Mouse (Mus musculus) midbrain, postnatal 0 days (tissue): Measurements from ENCODE around the gene Vmn1r1. TPM values are rescaled to one million over a fixed set of nuclear protein-coding genes. Genes with fewer than 3 reads are reported as not detected.

Experiments used
- ATAC-seq: fragments of 200-750 bp; cut with Nextera tagmentation; 2 replicates; pipeline ENCODE4 v1.8.0; 2017; ENCODE audit warnings: moderate number of reproducible peaks, mild to moderate bottlenecking, moderate TSS enrichment, moderate library complexity; ENCODE audit not compliant: low FRiP score
- DNase-seq: peaks from one replicate; pipeline ENCODE4 v3.0.0-alpha.2; 2015; ENCODE audit warnings: low spot score
- H3K27ac ChIP-seq: fragments of 300-500 bp; sonication (generic); 2 replicates; pipeline ENCODE4 v1.5.1; 2014; ENCODE audit warnings: low read depth, mild to moderate bottlenecking, low read length, mixed read lengths
- H3K27me3 ChIP-seq: fragments of 300-500 bp; sonication (generic); 2 replicates; pipeline ENCODE4 v1.6.1; 2014; ENCODE audit warnings: low read length, control low read depth, mixed read lengths; ENCODE audit not compliant: insufficient read depth
- H3K36me3 ChIP-seq: fragments of 300-500 bp; sonication (generic); 2 replicates; pipeline ENCODE4 v1.6.1; 2014; ENCODE audit warnings: low read length, control low read depth, mixed read lengths; ENCODE audit not compliant: insufficient read depth
- H3K4me1 ChIP-seq: fragments of 300-500 bp; sonication (generic); 2 replicates; pipeline ENCODE4 v1.6.1; 2014; ENCODE audit warnings: mild to moderate bottlenecking, control low read depth, antibody characterized with exemption, low read length, mixed read lengths; ENCODE audit not compliant: insufficient read depth
- H3K4me2 ChIP-seq: fragments of 300-500 bp; sonication (generic); 2 replicates; pipeline ENCODE4 v1.6.1; 2014; ENCODE audit warnings: low read depth, mild to moderate bottlenecking, low read length, mixed read lengths; ENCODE audit not compliant: poor library complexity, severe bottlenecking
- H3K4me3 ChIP-seq: fragments of 300-500 bp; sonication (generic); 2 replicates; pipeline ENCODE4 v1.5.1; 2014; ENCODE audit warnings: low read depth, mild to moderate bottlenecking, low read length, moderate library complexity
- H3K9ac ChIP-seq: fragments of 300-500 bp; sonication (generic); replicated peaks from 2 replicates; pipeline ENCODE4 v1.6.1; 2014; ENCODE audit warnings: mild to moderate bottlenecking, low read length, moderate library complexity, mixed read lengths; ENCODE audit not compliant: poor library complexity, severe bottlenecking
- H3K9me3 ChIP-seq: fragments of 300-500 bp; sonication (generic); 2 replicates; pipeline ENCODE4 v1.6.1; 2016; ENCODE audit warnings: low read length, control low read depth
- CTCF ChIP-seq: IDR thresholded peaks from 2 replicates; pipeline ENCODE4 v1.5.1; 2016; ENCODE audit warnings: antibody characterized with exemption, mild to moderate bottlenecking
- WGBS: fragments of 180-500 bp; shearing (Covaris S2); extraction: QIAGEN DNeasy Blood & Tissue Kit; methylation state at CpG from one replicate; pipeline ENCODE4 v1.1.7; 2014; 5-methylcytosine and 5-hydroxymethylcytosine counted together
- polyA plus RNA-seq: library from polyadenylated mRNA; unstranded; fragments of >200 nt; fragmentation: Nextera tagmentation; extraction: Ambion mirVana; gene quantifications from 2 replicates; pipeline ENCODE4 v1.2.1, GENCODE M21; 2015
- total RNA-seq: library from RNA; depleted of rRNA; stranded (reverse); fragments of >200 nt; gene quantifications from 2 replicates; pipeline ENCODE4 v1.2.3, GENCODE M21; 2014

Gene Vmn1r1
- total and polyA plus RNA-seq, 2 experiments from 2014 or later = not detected

DNA sequence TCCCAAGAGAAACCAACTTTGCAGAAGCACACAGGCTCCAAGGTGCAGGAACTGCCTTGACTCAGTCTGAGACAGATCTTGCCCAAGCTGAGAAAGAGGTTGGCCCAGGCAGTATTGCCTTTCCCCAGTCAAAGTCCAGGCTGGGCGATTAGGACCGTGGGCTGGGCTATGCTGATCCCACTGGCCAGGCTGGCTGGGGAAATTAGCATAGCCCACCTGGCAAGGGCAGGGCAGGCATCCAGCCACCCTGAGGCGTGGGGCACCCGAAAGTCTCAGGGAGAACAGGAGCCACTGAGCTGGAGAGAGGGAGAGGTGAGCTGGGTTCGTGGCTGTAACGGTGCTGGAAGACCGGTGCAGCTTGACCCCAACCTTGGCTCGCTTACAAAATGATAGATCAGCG lies 24.3 kb downstream of the Vmn1r1 start:
- Histone ChIP-seq H3K4me3 (no peak overlapping the region), H3K27me3 (no peaks in the 10 kb centered on the region; the same call in 1 of the 2 replicates), H3K9ac (no peak overlapping the region), H3K9me3 (no peaks in the 10 kb centered on the region), H3K36me3 (no peaks in the 10 kb centered on the region), H3K4me1 (no peaks in the 10 kb centered on the region), H3K27ac (no peak overlapping the region), H3K4me2 (no peak overlapping the region)
- DNase-seq = no peak
- ATAC-seq = no peak
- TF ChIP-seq CTCF = no peak
- WGBS = 38% methylated on average over 9 of the region's 9 CpGs

DNA sequence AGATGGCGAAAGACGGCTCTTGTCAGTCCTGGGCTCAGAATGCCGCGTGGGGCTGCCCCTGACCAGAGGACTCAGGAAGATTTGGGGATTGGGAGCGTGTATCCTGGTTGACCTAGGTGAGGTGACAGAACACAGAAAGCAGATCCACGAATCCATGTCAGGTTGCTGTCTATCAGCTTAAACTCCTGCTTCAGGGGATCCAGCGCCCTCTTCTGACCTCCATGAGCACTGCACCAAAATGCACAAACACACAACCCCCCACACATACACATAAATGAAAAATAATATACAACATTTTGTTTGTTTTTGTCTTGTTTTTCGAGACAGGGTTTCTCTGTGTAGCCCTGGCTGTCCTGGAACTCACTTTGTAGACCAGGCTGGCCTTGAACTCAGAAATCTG lies 26.1 kb downstream of the Vmn1r1 start:
- 76% methylated on average over 8 of the region's 8 CpGs for WGBS
- TF ChIP-seq CTCF = peak; percentile 33
- ATAC-seq = no peak

DNA sequence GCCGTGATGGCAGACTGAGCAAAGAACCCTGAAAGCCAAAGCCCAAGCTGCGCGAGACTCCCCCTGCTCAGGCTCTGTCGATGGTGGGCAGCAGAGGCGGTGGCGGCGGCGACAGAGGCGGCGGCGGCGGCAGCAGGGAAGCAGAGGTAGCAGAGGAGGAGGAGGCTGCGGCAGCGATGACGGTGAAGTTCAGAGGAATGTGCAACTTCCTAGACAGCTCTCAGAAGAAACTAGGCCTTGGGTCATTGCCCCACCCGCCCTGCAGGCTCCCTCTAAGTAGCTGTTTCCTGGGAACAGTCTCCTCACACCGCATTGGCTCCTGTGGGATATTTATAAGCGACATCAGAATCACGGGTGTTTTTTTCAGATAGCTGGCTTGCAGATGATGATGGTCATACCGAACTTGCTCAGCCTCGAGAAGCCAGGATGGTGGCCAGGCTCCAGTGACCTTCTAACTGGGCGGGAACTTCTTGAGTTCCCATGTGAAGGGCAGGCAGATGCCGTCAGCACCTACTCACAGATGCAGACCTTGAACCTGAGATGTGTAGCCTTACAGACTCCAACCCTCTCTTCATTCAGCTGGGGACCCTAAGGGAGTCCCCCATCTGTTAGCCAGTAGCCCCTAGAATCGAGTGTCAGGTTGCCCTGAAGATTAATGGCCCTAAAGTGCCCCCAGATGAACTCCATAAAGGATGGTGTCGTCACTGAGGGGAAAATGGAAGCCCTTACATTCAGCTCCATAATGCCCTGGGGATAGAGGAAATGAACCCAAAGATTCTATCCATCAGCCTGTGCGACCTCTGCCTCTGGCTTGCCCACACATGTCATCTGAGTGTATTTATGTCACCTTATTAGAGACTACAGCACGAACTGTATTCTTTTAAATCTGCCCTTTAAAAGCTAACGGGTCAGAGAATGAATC lies 26.8 kb downstream of the Vmn1r1 start:
- H3K4me1 ChIP-seq = no peaks in the 10 kb centered on the region
- H3K4me2 ChIP-seq = no peak overlapping the region
- WGBS = 65% methylated on average over 28 of the region's 28 CpGs
- DNase-seq = no peak
- no peak overlapping the region for H3K9ac ChIP-seq
- H3K4me3 ChIP-seq = no peak overlapping the region
- H3K36me3 ChIP-seq = peaks cover under 1% of the 10 kb centered on the region; the same call in 1 of the 2 replicates
- ATAC-seq = no peak
- no peak overlapping the region for H3K27ac ChIP-seq
- TF ChIP-seq CTCF = no peak
- H3K9me3 ChIP-seq = no peaks in the 10 kb centered on the region
- H3K27me3 ChIP-seq = no peaks in the 10 kb centered on the region; the same call in 1 of the 2 replicates

More for the DNA sequence above, 26.1 kb downstream of the Vmn1r1 start:
- H3K27me3 ChIP-seq = no peaks in the 10 kb centered on the region; the same call in 1 of the 2 replicates
- no peak overlapping the region for H3K27ac ChIP-seq
- no peak overlapping the region for H3K4me3 ChIP-seq
- H3K4me2 ChIP-seq = no peak overlapping the region
- no peaks in the 10 kb centered on the region for H3K9me3 ChIP-seq
- no peaks in the 10 kb centered on the region for H3K4me1 ChIP-seq
- H3K9ac ChIP-seq = no peak overlapping the region
- H3K36me3 ChIP-seq = no peaks in the 10 kb centered on the region
- DNase-seq = no peak

DNA sequence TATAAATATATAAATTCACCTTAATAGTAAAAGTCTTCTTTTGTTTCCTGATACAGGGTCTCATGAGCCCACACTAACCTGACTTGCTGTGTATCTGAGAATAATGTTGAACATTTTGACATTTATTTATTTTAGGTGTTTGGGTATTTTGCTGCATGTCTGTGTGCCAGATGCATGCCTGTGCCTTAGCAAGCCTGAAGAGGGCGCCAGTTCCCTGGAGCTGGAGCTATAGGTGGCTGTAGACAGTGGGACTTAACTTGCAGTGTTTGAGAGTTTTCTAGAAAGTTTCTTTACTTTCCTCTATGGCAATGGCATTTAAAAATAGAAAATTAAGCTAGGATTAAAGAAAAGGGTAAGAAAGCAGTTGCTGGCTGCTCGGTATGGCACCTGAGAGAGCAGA lies 33.5 kb downstream of the Vmn1r1 start:
- peak; percentile 76 for TF ChIP-seq CTCF
- Histone ChIP-seq H3K27ac (no peak overlapping the region), H3K36me3 (peaks cover 6% of the 10 kb centered on the region), H3K27me3 (no peaks in the 10 kb centered on the region), H3K4me3 (no peak overlapping the region), H3K9me3 (no peaks in the 10 kb centered on the region), H3K9ac (no peak overlapping the region), H3K4me2 (no peak overlapping the region), H3K4me1 (peaks cover 3% of the 10 kb centered on the region; the same call in 1 of the 2 replicates)
- WGBS = 44% methylated on average over 2 of the region's 2 CpGs
- DNase-seq = peak; percentile 54
- ATAC-seq = no peak

DNA sequence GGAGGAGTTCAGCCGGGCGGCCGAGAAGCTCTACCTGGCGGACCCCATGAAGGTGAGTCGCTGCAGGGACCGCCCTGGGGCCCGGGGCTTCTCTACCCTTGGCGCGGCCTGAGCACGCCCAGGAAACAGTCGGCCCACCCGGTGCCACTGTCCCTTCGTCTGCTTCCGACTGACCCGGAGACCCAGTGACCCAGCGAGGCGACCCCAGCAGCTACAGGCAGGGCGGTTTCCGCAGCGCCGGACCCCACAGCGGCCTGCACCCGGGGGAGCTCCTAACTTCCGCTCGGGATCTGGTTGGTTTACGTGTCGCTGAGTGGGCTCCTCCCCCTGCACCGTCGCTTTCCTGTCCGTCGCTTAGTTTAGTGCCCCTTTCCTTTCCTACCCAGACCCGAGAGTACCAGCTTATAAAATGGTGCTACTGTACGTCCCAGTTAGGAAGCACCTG lies 39.3 kb downstream of the Vmn1r1 start:
- ATAC-seq (peak; percentile 96), DNase-seq (peak; percentile 93)
- Histone ChIP-seq H3K27ac (peak overlapping the region; percentile 80), H3K4me1 (peaks cover 6% of the 10 kb centered on the region), H3K36me3 (0 out of 2 replicates have a peak, but pooled peaks cover 4% of the 10 kb centered on the region), H3K9me3 (no peaks in the 10 kb centered on the region), H3K9ac (peak overlapping the region; percentile 79), H3K4me2 (peak overlapping the region; percentile 58), H3K4me3 (peak overlapping the region; percentile 71), H3K27me3 (no peaks in the 10 kb centered on the region)
- no peak for TF ChIP-seq CTCF
- WGBS = under 1% methylated on average over 33 of the region's 33 CpGs

DNA sequence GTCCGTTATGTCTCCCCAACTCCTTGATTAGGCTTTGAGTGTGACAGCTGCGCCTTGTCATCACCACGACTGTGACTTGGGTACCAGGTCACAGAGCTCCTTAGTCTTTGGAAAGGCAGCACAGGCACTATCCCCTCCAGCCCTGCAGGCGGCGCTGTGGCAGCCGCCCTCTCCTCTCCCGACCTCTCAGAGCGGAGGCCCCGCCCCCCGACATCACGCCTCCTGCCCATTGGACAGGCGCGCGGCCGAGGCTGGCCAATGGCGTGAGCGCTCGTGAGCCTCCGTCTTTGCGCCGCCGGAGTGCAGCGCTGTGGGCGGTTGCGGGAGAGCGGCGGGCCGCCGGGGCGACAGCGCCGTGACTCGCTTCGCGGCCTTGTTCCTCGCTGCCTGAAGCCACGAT lies 39.8 kb downstream of the Vmn1r1 start, which contains the start of gene Srp9:
Srp9 (plus strand) TSS at position 232 of the 400 bp plus-strand sequence.
- Histone ChIP-seq H3K27ac (peak within 1 kb of the TSS; percentile 80), H3K4me1 (peaks cover 6% of the 10 kb centered on the region), H3K9ac (peak within 1 kb of the TSS; percentile 79), H3K36me3 (0 out of 2 replicates have a peak, but pooled peaks cover 4% of the 10 kb centered on the region), H3K9me3 (no peaks in the 10 kb centered on the region), H3K4me3 (peak within 1 kb of the TSS; percentile 71), H3K27me3 (no peaks in the 10 kb centered on the region), H3K4me2 (peak within 1 kb of the TSS; percentile 58)
- TF ChIP-seq CTCF = peak; percentile 99
- WGBS = under 1% methylated on average over 37 of the region's 37 CpGs
- ATAC-seq (peak; percentile 98), DNase-seq (peak; percentile 98)
